Mouse (Mus musculus) liver, embryonic 11.5 days (tissue): ENCODE data around the gene Khk. TPM values are rescaled to one million over a fixed set of nuclear protein-coding genes. Genes with fewer than 3 reads are reported as not detected.
"Not testable (repeated sequence)": the region's sequence is repeated elsewhere in the genome, so short reads cannot be mapped to it uniquely, and the experiment has no call there.

Experiments used
- ATAC-seq: fragments of 200-750 bp; cut with Nextera tagmentation; replicated peaks from 2 replicates; pipeline ENCODE4 v1.8.0; 2017; ENCODE audit warnings: moderate number of reproducible peaks, mild to moderate bottlenecking, moderate TSS enrichment, moderate library complexity; ENCODE audit not compliant: low FRiP score
- DNase-seq: peaks from one replicate; pipeline ENCODE4 v3.0.0-alpha.2; 2017; ENCODE audit warnings: low spot score
- H3K27ac ChIP-seq: fragments of 300-500 bp; sonication (generic); 2 replicates; pipeline ENCODE4 v1.5.1; 2014; ENCODE audit warnings: mild to moderate bottlenecking, low read depth, low read length, control low read depth
- H3K27me3 ChIP-seq: fragments of 300-500 bp; sonication (generic); replicated peaks from 2 replicates; pipeline ENCODE4 v1.6.1; 2014; ENCODE audit warnings: low read length, mixed read lengths; ENCODE audit not compliant: control insufficient read depth, insufficient read depth
- H3K36me3 ChIP-seq: fragments of 300-500 bp; sonication (generic); 2 replicates; pipeline ENCODE4 v1.6.1; 2014; ENCODE audit warnings: mild to moderate bottlenecking, low read length, moderate library complexity, mixed read lengths; ENCODE audit not compliant: control insufficient read depth, insufficient read depth
- H3K4me1 ChIP-seq: fragments of 300-500 bp; sonication (generic); replicated peaks from 2 replicates; pipeline ENCODE4 v1.6.1; 2014; ENCODE audit warnings: low read length, mixed read lengths; ENCODE audit not compliant: control insufficient read depth, insufficient read depth
- H3K4me2 ChIP-seq: fragments of 300-500 bp; sonication (generic); 2 replicates; pipeline ENCODE4 v1.6.1; 2014; ENCODE audit warnings: mild to moderate bottlenecking, control low read depth, moderate library complexity
- H3K4me3 ChIP-seq: fragments of 300-500 bp; sonication (generic); 2 replicates; pipeline ENCODE4 v1.5.1; 2014; ENCODE audit warnings: low read depth, low read length, control low read depth
- H3K9ac ChIP-seq: fragments of 300-500 bp; sonication (generic); 2 replicates; pipeline ENCODE4 v1.6.1; 2014; ENCODE audit warnings: low read depth, low read length, control low read depth
- H3K9me3 ChIP-seq: fragments of 300-500 bp; sonication (generic); 2 replicates; pipeline ENCODE4 v1.6.1; 2016; ENCODE audit warnings: low read length, inconsistent platforms, mixed read lengths; ENCODE audit not compliant: control insufficient read depth
- WGBS: fragments of 180-500 bp; shearing (Covaris S2); extraction: QIAGEN DNeasy Blood & Tissue Kit; methylation state at CpG from one replicate; pipeline ENCODE4 v1.1.7; 2014; 5-methylcytosine and 5-hydroxymethylcytosine counted together
- polyA plus RNA-seq: library from polyadenylated mRNA; unstranded; fragments of >200 nt; fragmentation: Nextera tagmentation; extraction: Ambion mirVana; gene quantifications from 2 replicates; pipeline ENCODE4 v1.2.1, GENCODE M21; 2014

Khk gene
- 58.6 and 60.2 TPM in 2 replicates for polyA plus RNA-seq

DNA sequence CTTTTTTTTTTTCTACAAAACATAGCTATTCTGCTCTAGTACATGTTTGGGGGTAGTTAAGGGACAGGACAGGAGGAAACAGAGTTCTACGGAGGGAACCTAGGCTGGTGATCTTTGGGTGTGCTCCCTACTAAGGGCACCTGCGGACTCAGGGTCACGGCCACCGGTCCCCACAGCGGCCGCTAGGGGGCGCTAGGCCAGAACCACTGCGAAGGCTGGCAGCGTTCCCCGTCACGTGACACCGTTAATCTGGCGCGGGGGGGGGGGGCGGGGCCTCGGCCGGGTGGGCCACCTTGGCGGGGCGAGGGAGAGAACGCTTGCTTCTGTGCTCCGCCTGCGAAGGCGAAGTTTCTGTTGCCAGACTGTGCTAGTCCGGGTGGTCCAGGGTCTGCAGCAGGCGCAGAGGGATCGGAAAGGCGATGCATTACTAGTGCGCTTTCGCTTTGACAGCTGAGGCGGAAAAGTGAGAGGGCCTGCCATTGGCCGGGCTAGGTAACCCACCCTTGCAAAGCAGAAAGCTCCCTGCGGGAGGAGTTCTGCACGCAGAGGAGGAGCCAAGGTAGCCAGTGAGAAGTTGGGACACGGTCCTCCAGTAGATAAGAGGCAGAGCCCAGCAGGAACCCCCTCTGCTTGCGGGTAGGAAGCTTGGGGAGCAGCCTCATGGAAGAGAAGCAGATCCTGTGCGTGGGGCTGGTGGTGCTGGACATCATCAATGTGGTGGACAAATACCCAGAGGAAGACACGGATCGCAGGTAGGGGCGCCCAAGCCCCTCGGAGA is at the start of gene Khk:
TSS of gene Khk (plus strand) at position 176 of the 778 bp plus-strand sequence.
- Histone ChIP-seq H3K4me2 (peak within 1 kb of the TSS; percentile 98), H3K9me3 (no peaks in the 10 kb centered on the region), H3K36me3 (peaks cover 26% of the 10 kb centered on the region), H3K4me3 (peak within 1 kb of the TSS; percentile 51), H3K9ac (peak within 1 kb of the TSS; percentile 61), H3K27ac (peak within 1 kb of the TSS; percentile 61), H3K4me1 (peaks cover 26% of the 10 kb centered on the region), H3K27me3 (no peaks in the 10 kb centered on the region)
- ATAC-seq (peak; percentile 93), DNase-seq (peak; percentile 94)
- WGBS = 1% methylated on average over 39 of the region's 40 CpGs

GRCm38 (mm10) chr5:30872574-30872973 is 48.7 kb upstream of the Khk start:
- no peak overlapping the region for H3K27ac ChIP-seq
- H3K4me2 ChIP-seq = no peak overlapping the region
- DNase-seq = no peak
- peaks cover 52% of the 10 kb centered on the region for H3K36me3 ChIP-seq
- H3K4me3 ChIP-seq = no peak overlapping the region
- ATAC-seq = no peak
- no peaks in the 10 kb centered on the region for H3K27me3 ChIP-seq
- no peaks in the 10 kb centered on the region for H3K9me3 ChIP-seq
- no peak overlapping the region for H3K9ac ChIP-seq
- WGBS = 91% methylated on average over 9 of the region's 9 CpGs
- peaks cover 5% of the 10 kb centered on the region for H3K4me1 ChIP-seq

GRCm38 (mm10) chr5:30874365-30874764 is 46.9 kb upstream of the Khk start:
- no peaks in the 10 kb centered on the region for H3K9me3 ChIP-seq
- H3K36me3 ChIP-seq = peaks cover 54% of the 10 kb centered on the region
- no peaks in the 10 kb centered on the region for H3K27me3 ChIP-seq
- DNase-seq (no peak), ATAC-seq (no peak)
- H3K4me1 ChIP-seq = peaks cover 5% of the 10 kb centered on the region
- no peak overlapping the region for H3K4me3 ChIP-seq
- no peak overlapping the region for H3K4me2 ChIP-seq
- no peak overlapping the region for H3K27ac ChIP-seq
- H3K9ac ChIP-seq = no peak overlapping the region
- WGBS = 90% methylated on average over 7 of the region's 7 CpGs

DNA sequence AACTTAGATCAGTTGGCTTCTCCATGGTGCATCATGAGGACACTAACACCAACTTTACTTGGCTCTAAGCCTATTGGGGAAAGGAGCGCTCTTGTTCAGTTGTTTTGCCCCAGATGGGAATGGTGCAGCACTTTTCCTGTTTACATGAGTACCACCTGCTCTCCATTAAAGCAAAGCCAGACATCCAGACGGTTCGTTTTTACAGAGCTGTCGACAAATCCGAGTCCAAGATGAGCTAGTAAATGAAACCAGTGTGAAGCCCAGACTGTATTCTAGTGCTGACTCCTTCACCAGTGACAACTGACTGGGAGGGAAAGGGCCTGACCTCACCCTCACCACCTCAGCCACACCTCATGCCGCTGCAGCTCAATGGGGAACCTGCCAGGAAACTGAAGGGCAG is 42.6 kb upstream of the Khk start:
- no peak overlapping the region for H3K4me2 ChIP-seq
- H3K36me3 ChIP-seq = peaks cover 36% of the 10 kb centered on the region
- 62% methylated on average over 6 of the region's 6 CpGs for WGBS
- H3K9me3 ChIP-seq = no peaks in the 10 kb centered on the region
- DNase-seq (no peak), ATAC-seq (no peak)
- H3K4me1 ChIP-seq = no peaks in the 10 kb centered on the region
- no peak overlapping the region for H3K9ac ChIP-seq
- no peak overlapping the region for H3K27ac ChIP-seq
- H3K4me3 ChIP-seq = no peak overlapping the region
- no peaks in the 10 kb centered on the region for H3K27me3 ChIP-seq

GRCm38 (mm10) chr5:30879347-30879943 is 41.8 kb upstream of the Khk start:
- Histone ChIP-seq H3K27ac (no peak overlapping the region), H3K36me3 (peaks cover 28% of the 10 kb centered on the region), H3K4me3 (no peak overlapping the region), H3K27me3 (no peaks in the 10 kb centered on the region), H3K4me2 (no peak overlapping the region), H3K9ac (no peak overlapping the region), H3K9me3 (no peaks in the 10 kb centered on the region), H3K4me1 (no peaks in the 10 kb centered on the region)
- WGBS = 78% methylated on average over 5 of the region's 5 CpGs
- ATAC-seq (no peak), DNase-seq (no peak)

DNA sequence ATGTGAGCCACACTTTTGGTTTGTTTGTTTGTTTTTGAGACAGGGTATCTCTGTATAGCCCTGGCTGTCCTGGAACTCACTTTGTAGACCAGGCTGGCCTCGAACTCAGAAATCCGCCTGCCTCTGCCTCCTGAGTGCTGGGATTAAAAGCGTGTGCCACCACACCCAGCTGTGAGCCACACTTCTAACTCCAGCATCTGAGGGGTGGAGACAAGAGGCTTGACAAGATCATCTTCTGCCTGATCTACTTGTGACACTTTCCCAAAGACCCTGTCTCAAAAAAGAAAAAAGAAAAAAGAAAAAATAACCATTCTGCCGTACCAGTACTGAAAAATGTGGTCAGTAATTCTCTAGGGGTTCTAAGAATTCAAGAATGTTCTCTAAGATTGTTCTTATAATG is 39.4 kb upstream of the Khk start:
- not testable (repeated sequence) for H3K36me3 ChIP-seq, H3K9me3 ChIP-seq
- WGBS = 86% methylated on average over 4 of the region's 4 CpGs

GRCm38 (mm10) chr5:30886209-30886608 is 35.0 kb upstream of the Khk start:
- 56% methylated on average over 4 of the region's 4 CpGs for WGBS
- no peak overlapping the region for H3K9ac ChIP-seq
- no peak overlapping the region for H3K4me3 ChIP-seq
- ATAC-seq (no peak), DNase-seq (no peak)
- no peaks in the 10 kb centered on the region for H3K9me3 ChIP-seq
- peak overlapping the region; percentile 90 for H3K4me2 ChIP-seq
- H3K27me3 ChIP-seq = no peaks in the 10 kb centered on the region
- peaks cover 17% of the 10 kb centered on the region for H3K4me1 ChIP-seq
- H3K36me3 ChIP-seq = peaks cover under 1% of the 10 kb centered on the region
- H3K27ac ChIP-seq = no peak overlapping the region

More for the DNA sequence above, 39.4 kb upstream of the Khk start:
- not testable (repeated sequence) for H3K4me2 ChIP-seq, H3K4me3 ChIP-seq, H3K4me1 ChIP-seq, H3K27ac ChIP-seq, H3K27me3 ChIP-seq, ATAC-seq, H3K9ac ChIP-seq, DNase-seq

- Histone ChIP-seq H3K9me3 (no peaks in the 10 kb centered on the region), H3K27ac (peak overlapping the region; percentile 95)
These were observed 34.5 kb upstream of the Khk start for GRCm38 (mm10) chr5:30886731-30887130.

More at GRCm38 (mm10) chr5:30886731-30887130, 34.5 kb upstream of the Khk start:
- H3K36me3 ChIP-seq = peaks cover 5% of the 10 kb centered on the region
- no peaks in the 10 kb centered on the region for H3K27me3 ChIP-seq
- ATAC-seq (no peak), DNase-seq (no peak)
- peak overlapping the region; percentile 90 for H3K4me2 ChIP-seq
- peak overlapping the region; percentile 81 for H3K9ac ChIP-seq
- peak overlapping the region; percentile 73 for H3K4me3 ChIP-seq
- peaks cover 17% of the 10 kb centered on the region for H3K4me1 ChIP-seq
- WGBS = 39% methylated on average over 5 of the region's 5 CpGs
